Comparison of ENCODE assay signal across 9 mouse cellular contexts in the genomic region with DNA sequence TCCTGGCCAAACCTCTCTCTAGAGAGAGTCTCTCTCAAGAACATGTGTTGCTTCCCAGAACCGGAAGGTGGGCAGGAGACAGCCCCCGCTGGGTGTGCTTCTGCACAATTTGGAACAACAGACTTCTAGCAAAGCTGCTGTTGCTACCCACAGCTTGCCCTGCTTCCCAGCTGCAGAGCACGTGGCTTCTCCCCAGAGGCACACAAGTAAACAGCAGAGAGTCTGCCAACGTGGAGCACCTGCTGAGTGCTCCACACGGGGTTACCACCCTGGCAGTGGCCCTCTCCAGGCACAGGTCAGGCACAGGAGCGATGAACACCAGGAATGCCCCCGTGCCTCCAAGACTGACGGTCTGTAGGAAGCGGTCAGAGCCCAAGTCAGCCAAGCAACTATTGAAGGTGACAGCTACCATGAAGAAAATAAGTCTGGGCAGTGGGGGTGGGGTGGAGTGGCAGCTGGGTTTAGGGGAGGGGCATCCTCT. TPM values are rescaled to one million over a fixed set of nuclear protein-coding genes. Genes with fewer than 3 reads are reported as not detected.
DNase-seq lines count a peak whose midpoint lies in the region; ATAC-seq lines count a peak whose summit lies in the region.
"Had no signal": no experiment of that assay in that cellular context is flagged by ENCODE, and none has a peak within 500 bp of the region (broad histone marks: within the 10 kb centered on the region; RNA-seq: fewer than 3 reads in every experiment).

No protein-coding gene starts in this region.

- no peak overlapping the region for H3K4me3 ChIP-seq in embryonic facial prominence, embryonic 14.5 days (ENCODE audit: low read depth, low read length)
- H3K4me3 ChIP-seq in embryonic facial prominence, embryonic 10.5 days, result no peak overlapping the region
- H3K4me3 ChIP-seq in forebrain, embryonic 12.5 days (replicated peaks), result no peak overlapping the region

- H3K9me3 ChIP-seq in embryonic facial prominence, embryonic 14.5 days (ENCODE audit: control insufficient read depth, low read length), result no peaks in the 10 kb centered on the region
- H3K9me3 ChIP-seq in embryonic facial prominence, embryonic 10.5 days, result no peaks in the 10 kb centered on the region
- no peaks in the 10 kb centered on the region for H3K9me3 ChIP-seq in forebrain, embryonic 12.5 days

- 44% methylated on average over 9 of the region's 9 CpGs for WGBS in embryonic facial prominence, embryonic 14.5 days
- 51% methylated on average over 9 of the region's 9 CpGs for WGBS in embryonic facial prominence, embryonic 10.5 days
- 64% methylated on average over 9 of the region's 9 CpGs for WGBS in forebrain, embryonic 12.5 days

- no peak overlapping the region for H3K4me2 ChIP-seq in embryonic facial prominence, embryonic 14.5 days (ENCODE audit: low read depth, low read length)
- H3K4me2 ChIP-seq in forebrain, embryonic 12.5 days, result no peak overlapping the region

- ATAC-seq in embryonic facial prominence, embryonic 14.5 days (ENCODE audit: low read depth), result no peak
- no peak for ATAC-seq in forebrain, embryonic 12.5 days (ENCODE audit: low FRiP score)

- intact Hi-C loops in left cerebral cortex, postnatal 4 days (cut with DNase I), result no loop called here

- no peak overlapping the region for H3K9ac ChIP-seq in embryonic facial prominence, embryonic 14.5 days (ENCODE audit: low read depth, low read length)
- H3K9ac ChIP-seq in forebrain, embryonic 12.5 days, result no peak overlapping the region; the same call in 1 of the 2 replicates

- H3K36me3 ChIP-seq in embryonic facial prominence, embryonic 14.5 days (ENCODE audit: control insufficient read depth, insufficient read depth, low read length), result no peaks in the 10 kb centered on the region
- no peaks in the 10 kb centered on the region for H3K36me3 ChIP-seq in embryonic facial prominence, embryonic 10.5 days (replicated peaks)
- H3K36me3 ChIP-seq in forebrain, embryonic 12.5 days (replicated peaks), result no peaks in the 10 kb centered on the region

- H3K27me3 ChIP-seq in embryonic facial prominence, embryonic 14.5 days (replicated peaks; ENCODE audit: control insufficient read depth, insufficient read depth, low read length), result no peaks in the 10 kb centered on the region
- no peaks in the 10 kb centered on the region for H3K27me3 ChIP-seq in embryonic facial prominence, embryonic 10.5 days (replicated peaks; ENCODE audit: low read depth, poor library complexity, severe bottlenecking)
- no peaks in the 10 kb centered on the region for H3K27me3 ChIP-seq in forebrain, embryonic 12.5 days

- H3K27ac ChIP-seq in embryonic facial prominence, embryonic 14.5 days (replicated peaks; ENCODE audit: low read depth, low read length), result no peak overlapping the region
- H3K27ac ChIP-seq in embryonic facial prominence, embryonic 10.5 days (replicated peaks), result no peak overlapping the region
- H3K27ac ChIP-seq in forebrain, embryonic 12.5 days, result no peak overlapping the region

- DNase-seq in embryonic facial prominence, embryonic 14.5 days (ENCODE audit: low spot score), result peak; percentile 42
- no peak for DNase-seq in embryonic facial prominence, embryonic 10.5 days (ENCODE audit: low spot score)
- DNase-seq in right cerebral cortex, adult 18-20 months, result peak; percentile 83
- no peak for DNase-seq in right cerebral cortex, postnatal 4 days
- DNase-seq in left cerebral cortex, postnatal 4 days, result peak; percentile 71
- DNase-seq in thymus, postnatal 4 days, result peak; percentile 84
- DNase-seq in gastrocnemius, adult 8-10 months (ENCODE audit: low spot score in 2 of 2), result no peak
- DNase-seq: liver had no signal

- H3K4me1 ChIP-seq in embryonic facial prominence, embryonic 14.5 days (ENCODE audit: control insufficient read depth, insufficient read depth, low read length), result no peaks in the 10 kb centered on the region
- peaks cover 18% of the 10 kb centered on the region for H3K4me1 ChIP-seq in embryonic facial prominence, embryonic 10.5 days
- peaks cover 11% of the 10 kb centered on the region for H3K4me1 ChIP-seq in forebrain, embryonic 12.5 days

RNA-seq across cellular contexts. Expression of gene Dusp5, which starts 26.0 kb away (rescaled TPM):
- polyA plus RNA-seq in embryonic facial prominence, embryonic 14.5 days (2014; fragmentation: Nextera tagmentation; extraction: Ambion mirVana), result 2.2 and 3.3 TPM in 2 replicates
- 6.9 and 7.8 TPM in 2 replicates for polyA plus RNA-seq in embryonic facial prominence, embryonic 10.5 days (2016; fragmentation: Nextera tagmentation; extraction: Ambion mirVana)
- 1 to 10 TPM; 2.7 to 4.3 TPM for total RNA-seq in left cerebral cortex, postnatal 4 days (2021)
- total RNA-seq in gastrocnemius, adult 8-10 months (2022), result under 1 TPM; 0.19 to 0.74 (median 0.41) TPM
- 2.8 and 3.0 TPM in 2 replicates for polyA plus RNA-seq in forebrain, embryonic 12.5 days (2016; fragmentation: Nextera tagmentation; extraction: Ambion mirVana)

Comparison
In these comparisons a context has a peak if more than half of its experiments do, and no peak if none do; other contexts are left out.
1. DNase-seq: peak in embryonic facial prominence, embryonic 14.5 days (single experiment), right cerebral cortex, adult 18-20 months (single experiment), left cerebral cortex, postnatal 4 days (single experiment) and thymus, postnatal 4 days (single experiment); none in embryonic facial prominence, embryonic 10.5 days (single experiment), right cerebral cortex, postnatal 4 days (single experiment) and gastrocnemius, adult 8-10 months (0 of 2).